Mouse (Mus musculus) small intestine, adult 2 months (tissue): Measurements from ENCODE around the gene Exosc7. TPM values are rescaled to one million over a fixed set of nuclear protein-coding genes. Genes with fewer than 3 reads are reported as not detected.
A peak's percentile ranks its signal among the peaks of the same experiment; 100 is the strongest.

Source experiments
- H3K27ac ChIP-seq: fragments of 200-500 bp; 2 replicates; pipeline ENCODE4 v1.5.1; 2012; ENCODE audit warnings: low read depth, low read length, control low read depth, inconsistent platforms; ENCODE audit not compliant: insufficient read depth
- H3K27me3 ChIP-seq: fragments of 200-500 bp; 2 replicates; pipeline ENCODE4 v1.6.1; 2012; ENCODE audit warnings: mild to moderate bottlenecking, moderate library complexity, low read length, inconsistent platforms; ENCODE audit not compliant: control insufficient read depth, insufficient read depth
- H3K36me3 ChIP-seq: fragments of 200-500 bp; 2 replicates; pipeline ENCODE4 v1.6.1; 2012; ENCODE audit warnings: mild to moderate bottlenecking, low read length, control low read depth, inconsistent platforms; ENCODE audit not compliant: control insufficient read depth, insufficient read depth
- H3K4me1 ChIP-seq: fragments of 200-500 bp; 2 replicates; pipeline ENCODE4 v1.6.1; 2012; ENCODE audit warnings: low read length, inconsistent platforms, mixed read lengths; ENCODE audit not compliant: control insufficient read depth, insufficient read depth, insufficient read length
- H3K4me3 ChIP-seq: fragments of 200-500 bp; 2 replicates; pipeline ENCODE4 v1.5.1; 2012; ENCODE audit warnings: low read depth, mild to moderate bottlenecking, control low read depth, inconsistent platforms, low read length, moderate library complexity
- CTCF ChIP-seq: fragments of 200-500 bp; IDR thresholded peaks from 2 replicates; pipeline ENCODE4 v1.5.1; 2012; ENCODE audit warnings: low read depth, mild to moderate bottlenecking, control low read depth, inconsistent platforms, low read length, moderate library complexity, mixed read lengths; ENCODE audit not compliant: insufficient replicate concordance, insufficient read length; ENCODE audit errors: extremely low read depth
- POLR2A ChIP-seq: fragments of 200-500 bp; IDR thresholded peaks from 2 replicates; pipeline ENCODE4 v1.6.1; 2012; ENCODE audit warnings: low read depth, mild to moderate bottlenecking, control low read depth, inconsistent platforms, low read length, moderate library complexity
- whole genome bisulfite sequencing: fragments of 180-500 bp; shearing (Covaris S2); methylation state at CpG from one replicate; pipeline ENCODE4 v1.1.7; 2018; 5-methylcytosine and 5-hydroxymethylcytosine counted together
- polyA plus RNA-seq: library from polyadenylated mRNA; depleted of rRNA; stranded (reverse); fragments of >200 nt; gene quantifications from 2 replicates; pipeline ENCODE4 v1.2.3, GENCODE M21; 2012

Exosc7 gene
- polyA plus RNA-seq, 1 experiment, result 14.6 TPM

DNA sequence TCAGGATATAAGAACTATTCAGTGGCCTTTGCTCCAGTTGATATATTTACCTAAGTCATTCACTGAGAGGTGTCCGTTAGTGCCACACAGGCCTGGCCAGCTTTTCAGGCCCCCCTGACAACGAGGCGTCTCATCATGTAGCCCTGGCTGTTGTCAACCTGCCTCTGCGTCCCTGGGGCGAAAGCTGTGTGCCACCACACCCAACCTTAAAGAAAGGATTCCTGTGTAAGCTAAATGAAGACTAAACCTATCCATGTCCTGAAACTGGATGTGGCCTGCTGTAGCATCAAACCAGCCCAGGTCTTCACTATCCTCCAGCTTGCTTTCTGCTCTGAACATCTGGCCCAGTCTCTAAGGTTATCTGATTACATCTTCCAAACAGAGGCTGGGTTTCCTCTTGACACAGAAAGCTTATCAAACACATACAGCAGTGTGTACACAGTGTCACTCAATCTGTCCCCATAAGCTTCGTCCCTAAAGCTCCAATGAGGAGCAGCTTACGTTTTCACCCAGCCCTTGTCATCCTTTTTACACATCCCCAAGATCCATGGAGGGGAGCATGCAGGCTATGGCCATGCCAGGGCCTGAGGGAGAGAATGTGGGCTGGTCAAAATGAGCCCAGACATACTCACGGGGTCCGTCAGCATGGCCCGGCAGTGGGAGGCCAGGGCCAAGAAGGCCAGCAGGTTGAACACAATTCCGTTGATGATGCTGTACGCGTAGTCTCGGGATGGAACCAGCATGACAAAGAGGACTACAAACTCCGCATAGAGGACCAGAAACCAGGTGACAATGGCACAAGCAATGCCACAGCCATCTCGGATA is 13.2 kb upstream of the Exosc7 start:
- 93% methylated on average over 16 of the region's 16 CpGs for WGBS
- no peak overlapping the region for H3K4me3 ChIP-seq
- no peaks in the 10 kb centered on the region for H3K27me3 ChIP-seq
- H3K36me3 ChIP-seq, result peaks cover 45% of the 10 kb centered on the region
- no peak for TF ChIP-seq POLR2A
- no peak for TF ChIP-seq CTCF
- no peak overlapping the region for H3K27ac ChIP-seq
- H3K4me1 ChIP-seq, result no peaks in the 10 kb centered on the region

DNA sequence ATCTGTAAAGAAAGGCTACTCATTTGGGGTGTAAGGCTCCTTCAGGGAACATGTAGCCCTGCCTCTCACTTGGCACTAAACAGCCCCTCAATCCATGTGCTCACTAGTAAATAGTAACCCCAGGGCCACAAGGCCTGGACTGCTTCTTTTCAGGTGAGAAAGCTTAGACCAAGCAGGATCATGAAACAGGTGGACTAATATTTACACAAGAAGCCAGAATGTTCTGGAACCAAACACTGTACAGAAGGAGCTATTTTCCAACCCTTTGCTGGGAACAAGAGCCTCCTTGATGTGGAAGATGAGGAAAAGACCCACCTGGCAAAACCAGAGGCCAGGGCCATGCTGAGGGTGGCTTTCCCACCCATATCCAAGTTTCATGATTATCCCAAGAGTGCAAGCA is 9.6 kb upstream of the Exosc7 start:
- TF ChIP-seq CTCF (no peak), POLR2A (no peak)
- no peaks in the 10 kb centered on the region for H3K27me3 ChIP-seq

DNA sequence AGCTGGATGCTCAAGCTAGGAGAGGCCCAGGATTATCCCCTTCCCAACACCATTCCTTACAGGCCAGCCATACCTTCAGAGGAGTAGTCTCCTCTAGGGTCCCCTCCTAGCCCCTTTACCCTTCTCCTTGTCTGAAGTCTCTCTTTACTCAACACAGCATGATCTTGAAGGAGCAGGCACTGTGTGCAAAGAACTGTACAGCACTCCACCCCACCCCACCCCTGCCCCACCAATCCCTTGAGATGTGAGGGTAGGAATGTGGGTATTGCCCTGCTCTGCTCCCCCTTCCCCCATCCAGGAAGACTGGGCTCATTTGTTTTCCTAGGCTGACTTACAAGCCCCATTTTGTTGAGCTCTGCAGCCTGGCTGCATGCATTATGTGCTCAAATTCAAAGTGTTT is 8.7 kb upstream of the Exosc7 start:
- H3K4me3 ChIP-seq, result no peak overlapping the region
- H3K27me3 ChIP-seq, result no peaks in the 10 kb centered on the region
- H3K36me3 ChIP-seq, result peaks cover 21% of the 10 kb centered on the region
- H3K4me1 ChIP-seq, result no peaks in the 10 kb centered on the region
- no peak overlapping the region for H3K27ac ChIP-seq
- no peak for TF ChIP-seq CTCF
- no peak for TF ChIP-seq POLR2A

More for the DNA sequence above, 9.6 kb upstream of the Exosc7 start:
- Histone ChIP-seq H3K27ac (no peak overlapping the region), H3K4me3 (no peak overlapping the region), H3K4me1 (no peaks in the 10 kb centered on the region), H3K36me3 (peaks cover 23% of the 10 kb centered on the region)

DNA sequence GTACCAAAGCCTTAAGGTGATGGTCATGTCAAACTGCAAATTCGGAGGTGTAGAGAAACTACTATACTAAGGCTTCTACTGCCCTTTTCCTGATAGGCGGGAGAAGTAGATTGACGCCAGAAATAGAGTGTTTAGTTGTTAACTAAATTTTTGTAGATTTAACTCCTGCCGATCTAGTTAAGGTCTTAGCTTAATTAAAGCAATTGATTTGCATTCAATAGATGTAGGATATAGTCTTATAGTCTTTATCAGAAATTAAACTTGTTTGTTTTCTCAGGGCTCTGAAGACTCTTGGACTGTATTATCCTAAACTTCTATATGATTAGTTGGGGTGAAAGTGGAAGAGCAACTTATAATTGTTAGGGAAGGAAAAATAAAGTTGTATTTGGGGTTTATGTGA is 5.8 kb upstream of the Exosc7 start:
- H3K27me3 ChIP-seq, result no peaks in the 10 kb centered on the region
- H3K27ac ChIP-seq, result no peak overlapping the region
- no peaks in the 10 kb centered on the region for H3K4me1 ChIP-seq
- H3K36me3 ChIP-seq, result peaks cover 5% of the 10 kb centered on the region; the same call in 1 of the 2 replicates
- WGBS, result 90% methylated on average over 4 of the region's 4 CpGs
- TF ChIP-seq POLR2A, result no peak
- no peak for TF ChIP-seq CTCF
- H3K4me3 ChIP-seq, result no peak overlapping the region

DNA sequence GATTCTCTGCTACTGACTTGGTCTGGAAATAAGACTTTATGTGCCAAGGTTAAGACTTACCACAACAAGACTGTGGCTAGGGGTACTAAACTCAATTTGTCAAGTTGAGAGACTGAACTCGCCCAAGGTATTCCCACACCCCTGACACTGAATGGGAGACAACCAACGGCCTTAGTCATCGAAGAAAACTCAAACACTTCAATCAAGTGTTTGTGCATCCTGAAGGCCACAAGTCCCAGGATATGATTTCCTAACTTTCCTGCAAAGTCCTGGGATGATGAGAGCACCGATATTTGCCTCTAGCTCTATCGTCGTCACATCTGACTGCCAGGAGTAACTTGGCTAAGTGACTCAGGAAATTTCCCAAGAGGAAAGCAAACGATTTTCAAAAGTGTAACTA is 3.8 kb upstream of the Exosc7 start:
- peaks cover 5% of the 10 kb centered on the region; the same call in 1 of the 2 replicates for H3K36me3 ChIP-seq
- no peaks in the 10 kb centered on the region for H3K27me3 ChIP-seq
- H3K4me3 ChIP-seq, result no peak overlapping the region
- H3K27ac ChIP-seq, result no peak overlapping the region
- 74% methylated on average over 7 of the region's 7 CpGs for WGBS
- no peaks in the 10 kb centered on the region; the same call in 1 of the 2 replicates for H3K4me1 ChIP-seq
- TF ChIP-seq POLR2A (no peak), CTCF (no peak)

DNA sequence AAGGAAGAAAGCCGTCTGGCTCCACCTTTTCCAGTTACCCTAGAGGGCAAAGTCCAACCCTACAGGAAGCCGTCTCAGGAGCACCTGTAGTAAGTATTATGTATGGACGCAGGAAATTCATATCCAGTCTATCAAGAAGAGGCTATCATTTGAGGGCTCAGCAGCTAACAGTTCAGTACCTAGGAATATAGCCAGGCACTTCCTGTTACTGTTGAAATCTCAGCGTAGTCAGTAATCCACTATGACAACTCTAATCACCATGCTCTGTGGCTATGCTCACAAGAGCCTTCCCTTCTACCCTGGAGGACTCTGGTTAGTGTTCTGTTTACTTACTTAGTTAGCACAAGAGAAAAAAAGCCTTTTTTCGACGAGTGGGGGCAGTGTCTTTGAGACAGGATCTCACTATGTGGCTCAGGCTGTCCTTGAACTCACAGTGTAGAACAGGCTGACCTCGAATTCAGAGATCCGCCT is 1.2 kb upstream of the Exosc7 start:
- H3K36me3 ChIP-seq, result peaks cover 1% of the 10 kb centered on the region
- H3K4me1 ChIP-seq, result peaks cover 5% of the 10 kb centered on the region; the same call in 1 of the 2 replicates
- H3K27ac ChIP-seq, result peak overlapping the region; percentile 90
- H3K27me3 ChIP-seq, result no peaks in the 10 kb centered on the region
- peak overlapping the region; percentile 90; the same call in 1 of the 2 replicates for H3K4me3 ChIP-seq
- TF ChIP-seq POLR2A (no peak), CTCF (no peak)
- WGBS, result 11% methylated on average over 8 of the region's 8 CpGs

DNA sequence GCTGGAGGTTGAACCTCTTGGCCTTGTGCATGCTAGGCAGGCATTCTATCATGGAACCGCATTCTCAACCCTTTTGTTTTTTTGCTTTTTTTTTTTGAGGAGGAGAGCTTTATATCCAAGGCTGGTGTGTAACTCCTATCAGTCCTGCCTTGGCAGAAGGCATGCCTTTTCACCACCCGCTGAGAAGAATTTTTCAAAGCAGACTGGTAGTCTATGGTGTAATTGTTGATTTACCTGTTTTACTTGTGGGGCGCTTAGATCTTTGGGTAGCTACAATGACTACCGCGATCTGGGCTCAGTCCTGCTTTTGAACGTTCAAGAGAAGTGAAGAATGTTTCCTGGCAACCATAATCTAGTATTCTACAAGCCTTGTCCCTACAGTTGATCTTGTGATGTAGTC is 916 bp downstream of the Exosc7 start:
- WGBS, result 16% methylated on average over 6 of the region's 6 CpGs
- H3K4me3 ChIP-seq, result no peak overlapping the region

More for the DNA sequence above, 916 bp downstream of the Exosc7 start:
- peaks cover 6% of the 10 kb centered on the region for H3K36me3 ChIP-seq
- H3K27me3 ChIP-seq, result no peaks in the 10 kb centered on the region
- H3K4me1 ChIP-seq, result peaks cover 5% of the 10 kb centered on the region; the same call in 1 of the 2 replicates
- peak overlapping the region; percentile 75; the same call in 1 of the 2 replicates for H3K27ac ChIP-seq
- TF ChIP-seq CTCF, result no peak
- TF ChIP-seq POLR2A, result no peak
